Mouse (Mus musculus) MEL (cell line): ENCODE results near the gene Susd4. TPM values are rescaled to one million over a fixed set of nuclear protein-coding genes. Genes with fewer than 3 reads are reported as not detected.

ENCODE experiments used
- DNase-seq: peaks from one replicate; pipeline ENCODE4 v3.0.0; 2011; ENCODE audit warnings: low read depth, low spot score
- H3K27ac ChIP-seq: 2 replicates; pipeline ENCODE4 v1.5.1; 2012; ENCODE audit warnings: low read depth, mild to moderate bottlenecking, control low read depth, low read length, moderate library complexity; ENCODE audit not compliant: control insufficient read depth
- H3K27me3 ChIP-seq, 2 experiments: fragments of 150-350 bp in 1 of 2; sonication (generic) in 1 of 2; 2 replicates each; pipeline ENCODE4 v1.6.1; 2012; ENCODE audit warnings: low read length in 2 of 2, mild to moderate bottlenecking in 2 of 2, improper control_type of control experiment in 1 of 2, moderate library complexity in 1 of 2; ENCODE audit not compliant: insufficient read depth in 2 of 2, control insufficient read depth in 1 of 2
- H3K36me3 ChIP-seq, 2 experiments: 2 replicates each; pipeline ENCODE4 v1.6.1; 2012 to 2014; ENCODE audit warnings: low read length in 2 of 2, improper control_type of control experiment in 1 of 2, inconsistent platforms in 1 of 2, mild to moderate bottlenecking in 1 of 2; ENCODE audit not compliant: insufficient read depth in 2 of 2, control insufficient read depth in 1 of 2
- H3K4me1 ChIP-seq, 2 experiments: fragments of 150-350 bp in 1 of 2; sonication (generic) in 1 of 2; 2 replicates each; pipeline ENCODE4 v1.6.1; 2012; ENCODE audit warnings: low read length in 2 of 2, improper control_type of control experiment in 1 of 2, mild to moderate bottlenecking in 1 of 2; ENCODE audit not compliant: insufficient read depth in 2 of 2, control insufficient read depth in 1 of 2
- H3K4me3 ChIP-seq, 2 experiments: fragments of 150-350 bp in 1 of 2; sonication (generic) in 1 of 2; 2 replicates each; pipeline ENCODE4 v1.5.1; 2012; ENCODE audit warnings: low read depth in 2 of 2, low read length in 2 of 2, mild to moderate bottlenecking in 2 of 2, moderate library complexity in 2 of 2, control low read depth in 1 of 2, improper control_type of control experiment in 1 of 2; ENCODE audit not compliant: control insufficient read depth in 1 of 2, insufficient read depth in 1 of 2
- H3K79me2 ChIP-seq: 2 replicates; pipeline ENCODE4 v1.6.1; 2012; ENCODE audit warnings: mild to moderate bottlenecking, low read length, moderate library complexity; ENCODE audit not compliant: control insufficient read depth, poor library complexity, insufficient read depth
- H3K9ac ChIP-seq: 2 replicates; pipeline ENCODE4 v1.6.1; 2012; ENCODE audit warnings: low read depth, mild to moderate bottlenecking, control low read depth, low read length, moderate library complexity; ENCODE audit not compliant: control insufficient read depth, poor library complexity, severe bottlenecking
- H3K9me3 ChIP-seq: fragments of 150-350 bp; sonication (generic); replicated peaks from 2 replicates; pipeline ENCODE4 v1.6.1; 2012; ENCODE audit warnings: mild to moderate bottlenecking, low read length, improper control_type of control experiment, moderate library complexity; ENCODE audit not compliant: insufficient read depth
- E2F4 ChIP-seq: IDR thresholded peaks from 2 replicates; pipeline ENCODE4 v1.6.1; 2011; ENCODE audit warnings: low read depth, low read length, improper control_type of control experiment, borderline replicate concordance
- ELF1 ChIP-seq: IDR thresholded peaks from 2 replicates; pipeline ENCODE4 v1.6.1; 2014; ENCODE audit warnings: low read depth, mild to moderate bottlenecking, inconsistent platforms, low read length, improper control_type of control experiment, moderate library complexity
- HCFC1 ChIP-seq: IDR thresholded peaks from 2 replicates; pipeline ENCODE4 v1.6.1; 2012; ENCODE audit warnings: low read depth, mild to moderate bottlenecking, inconsistent platforms, low read length, improper control_type of control experiment, moderate library complexity
- JUND ChIP-seq: IDR thresholded peaks from 2 replicates; pipeline ENCODE4 v1.6.1; 2011; ENCODE audit warnings: low read depth, mild to moderate bottlenecking, improper control_type of control experiment, low read length
- KAT2A ChIP-seq: conservative IDR thresholded peaks from 2 replicates; pipeline ENCODE4 v1.6.1; 2012; ENCODE audit warnings: low read depth, low read length, improper control_type of control experiment, inconsistent platforms
- MAFK ChIP-seq: IDR thresholded peaks from 2 replicates; pipeline ENCODE4 v1.6.1; 2011; ENCODE audit warnings: low read depth, mild to moderate bottlenecking, low read length, improper control_type of control experiment, borderline replicate concordance
- MAZ ChIP-seq: IDR thresholded peaks from 2 replicates; pipeline ENCODE4 v1.6.1; 2012; ENCODE audit warnings: low read depth, mild to moderate bottlenecking, inconsistent platforms, low read length, improper control_type of control experiment
- MXI1 ChIP-seq: IDR thresholded peaks from 2 replicates; pipeline ENCODE4 v1.6.1; 2011; ENCODE audit warnings: mild to moderate bottlenecking, low read depth, low read length, improper control_type of control experiment
- MYB ChIP-seq: IDR thresholded peaks from 2 replicates; pipeline ENCODE4 v1.6.1; 2011; ENCODE audit warnings: mild to moderate bottlenecking, low read depth, low read length, improper control_type of control experiment
- MYC ChIP-seq: IDR thresholded peaks from 2 replicates; pipeline ENCODE4 v1.6.1; 2011; ENCODE audit warnings: low read depth, mild to moderate bottlenecking, low read length, improper control_type of control experiment, moderate library complexity
- POLR2AphosphoS2 ChIP-seq: IDR thresholded peaks from 2 replicates; pipeline ENCODE4 v1.6.1; 2011; ENCODE audit warnings: low read length, improper control_type of control experiment
- RAD21 ChIP-seq: IDR thresholded peaks from 2 replicates; pipeline ENCODE4 v1.6.1; 2011; ENCODE audit warnings: mild to moderate bottlenecking, low read depth, low read length, improper control_type of control experiment
- TBP ChIP-seq: IDR thresholded peaks from 2 replicates; pipeline ENCODE4 v1.8.0; 2011; ENCODE audit warnings: low read depth, low read length, improper control_type of control experiment
- TCF12 ChIP-seq: IDR thresholded peaks from 2 replicates; pipeline ENCODE4 v1.6.1; 2014; ENCODE audit warnings: low read depth, mild to moderate bottlenecking, inconsistent platforms, low read length, improper control_type of control experiment, moderate library complexity
- UBTF ChIP-seq: IDR thresholded peaks from 2 replicates; pipeline ENCODE4 v1.6.1; 2012; ENCODE audit warnings: low read depth, mild to moderate bottlenecking, inconsistent platforms, low read length, improper control_type of control experiment, moderate library complexity, borderline replicate concordance; ENCODE audit not compliant: insufficient read depth
- ZC3H11A ChIP-seq: IDR thresholded peaks from 2 replicates; pipeline ENCODE4 v1.6.1; 2012; ENCODE audit warnings: low read depth, mild to moderate bottlenecking, inconsistent platforms, low read length, improper control_type of control experiment
- ZNF384 ChIP-seq: IDR thresholded peaks from 2 replicates; pipeline ENCODE4 v1.6.1; 2012; ENCODE audit warnings: low read depth, mild to moderate bottlenecking, inconsistent platforms, low read length, improper control_type of control experiment
- polyA plus RNA-seq, 2 experiments: library from polyadenylated mRNA; stranded (reverse) in 1 of 2; unstranded in 1 of 2; fragments of >175 nt in 1 of 2; fragments of >200 nt in 1 of 2; gene quantifications; 2 replicates each; pipeline versions ENCODE4 v1.2.1 to v1.2.4; 2012; ENCODE audit warnings: low replicate concordance in 2 of 2, low read depth in 1 of 2; ENCODE audit not compliant: insufficient read length in 2 of 2, insufficient read depth in 1 of 2, missing spikeins in 1 of 2
- total RNA-seq: library from RNA; depleted of rRNA; stranded (reverse); fragments of 300-350 nt; gene quantifications from 2 replicates; pipeline ENCODE4 v1.2.3, GENCODE M21; 2012

Gene Susd4
- total and polyA plus RNA-seq, 3 experiments: not detected

GRCm38 (mm10) chr1:182754865-182755264 is 8.8 kb upstream of the Susd4 start:
- H3K9ac ChIP-seq: no peak overlapping the region
- H3K9me3 ChIP-seq: no peaks in the 10 kb centered on the region
- no peaks in the 10 kb centered on the region for H3K27me3 ChIP-seq
- no peaks in the 10 kb centered on the region for H3K79me2 ChIP-seq
- no peaks in the 10 kb centered on the region for H3K4me1 ChIP-seq
- H3K36me3 ChIP-seq: no peaks in the 10 kb centered on the region
- TF ChIP-seq E2F4 (no peak), RAD21 (no peak), MAFK (no peak), MAZ (no peak), ZNF384 (no peak), TBP (no peak), MYB (no peak), JUND (no peak)
- no peak overlapping the region for H3K27ac ChIP-seq
- H3K4me3 ChIP-seq: no peak overlapping the region
- no peak for DNase-seq

- DNase-seq: no peak
- H3K4me3 ChIP-seq: no peak overlapping the region
- TF ChIP-seq MAFK (no peak), TBP (no peak), POLR2AphosphoS2 (no peak), HCFC1 (no peak), MYC (no peak), KAT2A (no peak), ZC3H11A (no peak), ELF1 (no peak), MYB (no peak), TCF12 (no peak), MAZ (no peak), UBTF (no peak), ZNF384 (no peak), MXI1 (no peak), JUND (no peak)
Observed at GRCm38 (mm10) chr1:182758783-182759182, 4.9 kb upstream of the Susd4 start.

More at GRCm38 (mm10) chr1:182758783-182759182, 4.9 kb upstream of the Susd4 start:
- Histone ChIP-seq H3K9ac (no peak overlapping the region), H3K9me3 (no peaks in the 10 kb centered on the region), H3K4me1 (no peaks in the 10 kb centered on the region), H3K79me2 (no peaks in the 10 kb centered on the region), H3K27me3 (no peaks in the 10 kb centered on the region), H3K36me3 (no peaks in the 10 kb centered on the region), H3K27ac (no peak overlapping the region)
